Mouse (Mus musculus) midbrain, embryonic 14.5 days (tissue): ENCODE measurements at regions not wholly inside any gene's neighbourhood (a gene's known extent, or its start where the extent isn't known, plus 50 kb on each side); places are given as distances from the start of the nearest gene placed in this dataset.

Experiments used
- ATAC-seq: fragments of 200-750 bp; cut with Nextera tagmentation; 2 replicates; pipeline ENCODE4 v1.8.0; 2017; ENCODE audit warnings: moderate number of reproducible peaks, moderate library complexity; ENCODE audit not compliant: low FRiP score, low TSS enrichment
- DNase-seq: peaks from one replicate; pipeline ENCODE4 v3.0.0-alpha.2; 2015
- H3K27ac ChIP-seq: fragments of 300-500 bp; sonication (generic); replicated peaks from 2 replicates; pipeline ENCODE4 v1.5.1; 2014; ENCODE audit warnings: mild to moderate bottlenecking, low read depth, low read length, moderate library complexity
- H3K27me3 ChIP-seq: fragments of 300-500 bp; sonication (generic); 2 replicates; pipeline ENCODE4 v1.6.1; 2014; ENCODE audit warnings: low read length, control low read depth, mixed read lengths; ENCODE audit not compliant: control insufficient read depth, insufficient read depth
- H3K36me3 ChIP-seq: fragments of 300-500 bp; sonication (generic); 2 replicates; pipeline ENCODE4 v1.6.1; 2014; ENCODE audit warnings: low read length, control low read depth; ENCODE audit not compliant: control insufficient read depth, insufficient read depth
- H3K4me1 ChIP-seq: fragments of 300-500 bp; sonication (generic); 2 replicates; pipeline ENCODE4 v1.6.1; 2014; ENCODE audit warnings: mild to moderate bottlenecking, antibody characterized with exemption, low read length, control low read depth; ENCODE audit not compliant: control insufficient read depth, insufficient read depth
- H3K4me2 ChIP-seq: fragments of 300-500 bp; sonication (generic); 2 replicates; pipeline ENCODE4 v1.6.1; 2014; ENCODE audit warnings: mild to moderate bottlenecking, low read length, moderate library complexity
- H3K4me3 ChIP-seq: fragments of 300-500 bp; sonication (generic); replicated peaks from 2 replicates; pipeline ENCODE4 v1.5.1; 2014; ENCODE audit warnings: low read depth, low read length
- H3K9ac ChIP-seq: fragments of 300-500 bp; sonication (generic); replicated peaks from 2 replicates; pipeline ENCODE4 v1.6.1; 2014; ENCODE audit warnings: mild to moderate bottlenecking, low read length, moderate library complexity
- H3K9me3 ChIP-seq: fragments of 300-500 bp; sonication (generic); 2 replicates; pipeline ENCODE4 v1.6.1; 2016; ENCODE audit warnings: low read length, control low read depth, mixed read lengths; ENCODE audit not compliant: control insufficient read depth
- WGBS: fragments of 180-500 bp; shearing (Covaris S2); extraction: QIAGEN DNeasy Blood & Tissue Kit; methylation state at CpG from one replicate; pipeline ENCODE4 v1.1.7; 2014; 5-methylcytosine and 5-hydroxymethylcytosine counted together

GRCm38 (mm10) chr15:61229579-61229978, 306.8 kb upstream of the A1bg start:
- H3K27me3 ChIP-seq: no peaks in the 10 kb centered on the region
- no peaks in the 10 kb centered on the region for H3K9me3 ChIP-seq
- H3K27ac ChIP-seq: no peak overlapping the region
- H3K36me3 ChIP-seq: no peaks in the 10 kb centered on the region
- 75% methylated on average over 3 of the region's 3 CpGs for WGBS
- H3K4me3 ChIP-seq: no peak overlapping the region
- DNase-seq: peak; percentile 9
- no peak overlapping the region for H3K4me2 ChIP-seq
- no peaks in the 10 kb centered on the region for H3K4me1 ChIP-seq
- H3K9ac ChIP-seq: no peak overlapping the region
- ATAC-seq: no peak

- no peak for DNase-seq
- H3K4me2 ChIP-seq: no peak overlapping the region
- no peaks in the 10 kb centered on the region for H3K27me3 ChIP-seq
- H3K9ac ChIP-seq: no peak overlapping the region
- no peaks in the 10 kb centered on the region for H3K9me3 ChIP-seq
- H3K27ac ChIP-seq: no peak overlapping the region
- no peaks in the 10 kb centered on the region for H3K4me1 ChIP-seq
- no peak overlapping the region for H3K4me3 ChIP-seq
- no peaks in the 10 kb centered on the region for H3K36me3 ChIP-seq
- no peak for ATAC-seq
- 78% methylated on average over 1 of the region's 1 CpGs for WGBS
These were observed 300.1 kb upstream of the A1bg start for GRCm38 (mm10) chr15:61222923-61223322.

- H3K27ac ChIP-seq: no peak overlapping the region
- H3K4me1 ChIP-seq: no peaks in the 10 kb centered on the region
- no peak overlapping the region for H3K9ac ChIP-seq
- no peak overlapping the region for H3K4me2 ChIP-seq
- H3K36me3 ChIP-seq: no peaks in the 10 kb centered on the region
- no peaks in the 10 kb centered on the region for H3K27me3 ChIP-seq
- H3K4me3 ChIP-seq: no peak overlapping the region
- no peak for DNase-seq
- ATAC-seq: no peak
- H3K9me3 ChIP-seq: no peaks in the 10 kb centered on the region
These were observed 287.3 kb upstream of the A1bg start for GRCm38 (mm10) chr15:61210161-61210560.

GRCm38 (mm10) chr15:61189981-61190380, 267.2 kb upstream of the A1bg start:
- WGBS: 85% methylated on average over 1 of the region's 1 CpGs
- ATAC-seq: no peak
- H3K27ac ChIP-seq: no peak overlapping the region
- H3K4me3 ChIP-seq: no peak overlapping the region
- H3K9me3 ChIP-seq: no peaks in the 10 kb centered on the region
- no peak overlapping the region for H3K9ac ChIP-seq
- DNase-seq: no peak
- H3K4me2 ChIP-seq: no peak overlapping the region
- H3K36me3 ChIP-seq: no peaks in the 10 kb centered on the region
- H3K4me1 ChIP-seq: no peaks in the 10 kb centered on the region
- H3K27me3 ChIP-seq: no peaks in the 10 kb centered on the region

- Histone ChIP-seq H3K9me3 (no peaks in the 10 kb centered on the region), H3K36me3 (no peaks in the 10 kb centered on the region), H3K27me3 (no peaks in the 10 kb centered on the region), H3K4me2 (no peak overlapping the region), H3K4me1 (no peaks in the 10 kb centered on the region), H3K27ac (no peak overlapping the region), H3K9ac (no peak overlapping the region), H3K4me3 (no peak overlapping the region)
- DNase-seq (no peak), ATAC-seq (no peak)
- 74% methylated on average over 8 of the region's 8 CpGs for WGBS
These were observed 266.7 kb upstream of the A1bg start for GRCm38 (mm10) chr15:61189481-61189880.

GRCm38 (mm10) chr15:61184597-61184963, 261.8 kb upstream of the A1bg start:
- Histone ChIP-seq H3K27ac (no peak overlapping the region), H3K27me3 (no peaks in the 10 kb centered on the region), H3K4me1 (0 out of 2 replicates have a peak, but pooled peaks cover 3% of the 10 kb centered on the region), H3K9me3 (no peaks in the 10 kb centered on the region), H3K36me3 (no peaks in the 10 kb centered on the region), H3K4me2 (no peak overlapping the region), H3K9ac (no peak overlapping the region), H3K4me3 (no peak overlapping the region)
- no peak for DNase-seq
- 43% methylated on average over 2 of the region's 2 CpGs for WGBS
- no peak for ATAC-seq

- Histone ChIP-seq H3K27me3 (no peaks in the 10 kb centered on the region), H3K4me3 (no peak overlapping the region), H3K27ac (no peak overlapping the region), H3K9me3 (no peaks in the 10 kb centered on the region), H3K4me2 (no peak overlapping the region), H3K9ac (no peak overlapping the region), H3K36me3 (no peaks in the 10 kb centered on the region), H3K4me1 (0 out of 2 replicates have a peak, but pooled peaks cover 3% of the 10 kb centered on the region)
- no peak for DNase-seq
- no peak for ATAC-seq
- WGBS: 21% methylated on average over 11 of the region's 11 CpGs
These were observed 261.2 kb upstream of the A1bg start for GRCm38 (mm10) chr15:61183751-61184596.

- H3K9ac ChIP-seq: no peak overlapping the region
- no peak overlapping the region for H3K4me2 ChIP-seq
- WGBS: 7% methylated on average over 5 of the region's 5 CpGs
- H3K27me3 ChIP-seq: no peaks in the 10 kb centered on the region
- H3K9me3 ChIP-seq: no peaks in the 10 kb centered on the region
- H3K4me3 ChIP-seq: no peak overlapping the region
- no peaks in the 10 kb centered on the region for H3K36me3 ChIP-seq
- no peak overlapping the region for H3K27ac ChIP-seq
- DNase-seq (no peak), ATAC-seq (no peak)
- H3K4me1 ChIP-seq: 0 out of 2 replicates have a peak, but pooled peaks cover 3% of the 10 kb centered on the region
These were observed 260.5 kb upstream of the A1bg start for GRCm38 (mm10) chr15:61183291-61183690.

GRCm38 (mm10) chr15:61168842-61169416, 246.1 kb upstream of the A1bg start:
- no peaks in the 10 kb centered on the region for H3K27me3 ChIP-seq
- no peak overlapping the region for H3K9ac ChIP-seq
- no peaks in the 10 kb centered on the region for H3K9me3 ChIP-seq
- no peak overlapping the region for H3K4me3 ChIP-seq
- H3K4me1 ChIP-seq: no peaks in the 10 kb centered on the region
- H3K27ac ChIP-seq: no peak overlapping the region
- WGBS: 88% methylated on average over 1 of the region's 1 CpGs
- no peaks in the 10 kb centered on the region for H3K36me3 ChIP-seq
- ATAC-seq (no peak), DNase-seq (no peak)
- no peak overlapping the region for H3K4me2 ChIP-seq
